Mouse (Mus musculus) adrenal gland, postnatal 10 days (tissue): ENCODE results near the gene Faf2. TPM values are rescaled to one million over a fixed set of nuclear protein-coding genes. Genes with fewer than 3 reads are reported as not detected.
A peak's percentile ranks its signal among the peaks of the same experiment; 100 is the strongest.
"Not testable (repeated sequence)": the region's sequence is repeated elsewhere in the genome, so short reads cannot be mapped to it uniquely, and the experiment has no call there.

Source experiments
- DNase-seq: peaks from one replicate; pipeline ENCODE4 v3.0.0; 2021; ENCODE audit warnings: mixed read lengths
- total RNA-seq, 2 experiments: library from RNA; stranded (reverse); gene quantifications; 2 replicates each; pipeline ENCODE4 v1.2.3; 2021

The Faf2 gene
- total RNA-seq, 2 experiments from 2014 or later: 63.5 to 64.7 TPM

DNA sequence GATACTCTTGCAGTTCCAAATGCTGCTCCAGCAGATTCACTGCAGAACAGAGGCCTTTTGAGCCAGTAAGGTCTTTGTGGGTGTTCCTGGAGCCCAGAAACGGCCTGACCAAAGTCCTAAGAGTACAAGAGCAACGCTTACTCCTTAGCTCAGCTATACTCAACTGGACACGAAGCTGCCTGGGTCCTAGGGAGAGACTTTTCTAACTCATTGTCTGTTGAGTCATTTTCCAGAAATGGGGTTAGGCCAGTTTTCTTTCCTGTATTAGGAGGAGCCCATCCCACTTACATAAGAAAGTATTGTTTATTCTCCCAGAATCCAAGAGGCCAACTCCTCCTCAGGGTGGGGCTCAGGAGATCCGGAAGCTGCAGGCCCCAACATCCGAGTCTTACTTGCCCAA is 16.2 kb upstream of the Faf2 start:
- no peak for DNase-seq

DNA sequence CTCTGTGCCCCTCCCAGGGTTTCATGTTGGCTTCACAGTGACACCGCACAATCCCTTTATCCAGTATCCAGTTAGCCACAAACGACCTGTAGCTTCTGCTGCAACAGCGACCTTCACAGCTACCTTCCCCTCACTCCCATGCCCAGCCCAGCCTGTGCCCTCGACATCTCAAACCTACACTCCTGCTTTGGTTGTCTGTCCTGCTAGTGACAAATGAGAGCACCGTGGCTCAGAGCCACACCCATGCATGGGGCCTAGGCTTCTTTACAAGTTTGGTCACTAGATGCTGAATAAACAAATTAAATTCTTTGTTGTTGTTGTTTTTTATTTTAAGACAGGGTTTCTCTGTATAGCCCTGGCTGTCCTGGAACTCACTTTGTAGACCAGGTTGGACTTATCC is 14.4 kb upstream of the Faf2 start:
- no peak for DNase-seq

DNA sequence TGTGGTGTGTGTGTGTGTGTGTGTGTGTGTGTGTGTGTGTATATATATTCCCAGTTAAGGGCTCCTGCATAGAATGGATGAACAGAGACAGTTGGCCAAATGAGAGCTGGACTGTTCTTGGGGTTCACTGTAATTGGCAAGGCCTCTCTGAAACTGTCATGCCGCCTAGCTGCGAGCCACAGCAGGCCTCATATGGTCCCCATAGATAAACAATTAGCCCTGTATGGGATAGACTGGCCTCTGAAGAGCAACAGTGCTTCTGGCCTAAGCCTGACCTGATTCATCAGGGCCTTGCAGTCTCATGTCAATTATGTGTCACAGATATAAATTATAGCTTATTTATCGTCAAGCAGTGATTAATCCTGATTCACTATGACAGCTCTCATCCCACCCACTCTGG is 13.6 kb upstream of the Faf2 start:
- DNase-seq: no peak

DNA sequence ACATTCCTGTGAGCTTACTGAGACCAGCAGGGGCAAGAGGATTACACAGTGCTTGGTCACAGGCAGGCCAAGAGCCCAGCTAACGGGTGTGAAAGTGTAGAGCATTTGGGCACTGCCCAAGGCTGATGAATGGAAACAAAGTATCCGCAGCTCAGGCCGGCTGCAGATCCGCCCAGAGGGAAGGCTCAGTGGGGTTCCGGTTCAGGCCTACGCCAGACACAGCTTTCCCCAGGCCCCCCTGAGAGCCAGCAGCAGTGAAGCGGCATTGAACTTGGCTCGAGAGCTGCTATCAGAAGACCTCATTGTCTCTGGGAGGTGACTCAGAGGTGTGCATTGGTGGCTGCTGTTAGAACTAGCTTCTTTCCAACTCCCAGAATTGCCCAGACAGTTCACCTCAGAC is 12.9 kb upstream of the Faf2 start:
- DNase-seq: no peak

DNA sequence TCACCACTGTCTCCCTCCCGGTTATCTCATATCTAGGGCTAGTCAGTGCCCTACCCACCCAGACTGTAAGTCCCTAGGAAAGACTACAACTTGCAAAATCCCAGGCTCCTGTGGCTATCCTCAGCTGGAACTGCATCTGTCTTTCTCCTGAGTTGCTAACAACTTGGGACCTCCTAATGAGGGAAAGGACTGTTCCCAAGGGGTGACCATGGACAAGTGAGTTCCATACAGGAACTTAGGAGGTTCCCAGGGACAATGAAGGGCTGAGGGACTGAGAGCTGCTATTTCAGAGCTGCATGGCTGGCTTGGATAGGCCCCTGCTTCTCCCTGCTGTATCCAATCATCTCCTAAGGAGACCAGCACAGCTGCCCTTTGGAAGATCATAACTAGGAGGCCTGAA is 12.3 kb upstream of the Faf2 start:
- no peak for DNase-seq

DNA sequence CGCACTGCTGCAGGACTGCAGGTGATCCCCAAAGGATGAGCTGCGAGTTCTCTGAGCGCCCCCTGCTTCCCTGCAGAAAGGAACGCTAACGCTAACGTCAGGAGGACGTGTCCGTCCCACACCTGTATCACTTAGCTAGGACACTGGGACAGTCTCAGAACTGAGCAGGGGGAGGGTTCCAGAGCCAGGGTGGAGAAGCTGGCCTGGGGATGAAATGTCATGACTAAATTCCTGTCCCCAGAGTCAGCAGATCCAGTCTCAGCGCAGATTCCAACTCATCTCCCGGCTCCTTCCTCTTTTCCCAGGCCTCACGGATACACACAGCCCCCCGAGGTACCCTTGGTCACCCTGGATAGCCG is 11.0 kb upstream of the Faf2 start:
- DNase-seq: peak; percentile 35

DNA sequence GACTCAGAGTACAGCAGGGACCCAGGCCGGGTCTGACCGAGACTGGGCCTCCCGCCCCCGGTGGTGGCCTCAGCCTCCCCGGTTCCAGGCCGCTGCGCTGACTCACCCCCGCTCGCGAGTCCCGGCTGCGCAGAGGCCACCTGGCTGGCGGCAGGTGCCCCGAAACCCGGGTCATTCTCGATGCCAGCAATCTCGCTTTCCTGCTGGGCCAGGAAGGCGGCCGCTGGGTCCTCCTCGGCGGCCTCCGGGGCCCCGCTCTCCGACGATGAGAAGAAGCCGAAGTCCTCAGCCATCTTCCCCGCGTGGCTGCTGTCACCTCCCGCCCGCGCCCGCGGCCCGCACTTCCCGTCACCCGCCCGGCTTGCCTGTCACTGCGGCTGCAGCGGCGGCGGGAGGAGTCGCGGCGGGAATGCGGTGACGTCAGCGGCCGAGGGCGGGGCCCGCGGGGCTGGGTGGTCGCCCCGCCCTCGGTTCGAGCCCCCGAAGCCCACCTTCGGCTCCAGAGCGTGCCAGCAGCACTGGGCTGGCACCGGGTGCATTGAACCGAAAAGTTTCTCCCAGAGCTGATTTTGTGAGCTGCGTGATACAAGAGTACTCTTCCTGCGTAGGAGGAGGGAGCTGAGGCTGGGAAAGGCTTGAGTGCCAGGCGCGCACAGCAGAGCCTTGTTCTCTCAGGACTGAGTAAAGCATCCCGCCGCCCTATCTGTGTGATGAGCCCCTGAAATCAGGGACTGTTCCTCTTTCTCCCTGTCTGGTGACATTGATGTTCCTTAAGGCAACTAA is 10.4 kb upstream of the Faf2 start, which contains the start of gene Cltb:
TSS of gene Cltb (minus strand) at position 373 of the 783 bp plus-strand sequence.
- peak; percentile 93 for DNase-seq

DNA sequence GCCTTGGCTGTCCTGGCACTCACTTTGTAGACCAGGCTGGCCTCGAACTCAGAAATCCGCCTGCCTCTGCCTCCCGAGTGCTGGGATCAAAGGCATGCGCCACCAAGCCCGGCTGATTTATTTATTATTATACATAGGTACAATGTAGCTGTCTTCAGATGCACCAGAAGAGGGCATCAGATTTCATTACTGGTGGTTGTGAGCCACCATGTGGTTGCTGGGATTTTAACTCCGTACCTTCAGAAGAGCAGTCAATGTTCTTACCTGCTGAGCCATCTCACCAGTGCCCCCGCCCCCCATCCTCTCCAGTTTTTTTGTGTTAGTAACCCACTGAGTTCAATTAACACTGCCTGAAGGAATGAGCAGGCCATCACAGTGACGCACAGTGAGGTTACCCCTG is 8.4 kb upstream of the Faf2 start:
- DNase-seq: not testable (repeated sequence)

DNA sequence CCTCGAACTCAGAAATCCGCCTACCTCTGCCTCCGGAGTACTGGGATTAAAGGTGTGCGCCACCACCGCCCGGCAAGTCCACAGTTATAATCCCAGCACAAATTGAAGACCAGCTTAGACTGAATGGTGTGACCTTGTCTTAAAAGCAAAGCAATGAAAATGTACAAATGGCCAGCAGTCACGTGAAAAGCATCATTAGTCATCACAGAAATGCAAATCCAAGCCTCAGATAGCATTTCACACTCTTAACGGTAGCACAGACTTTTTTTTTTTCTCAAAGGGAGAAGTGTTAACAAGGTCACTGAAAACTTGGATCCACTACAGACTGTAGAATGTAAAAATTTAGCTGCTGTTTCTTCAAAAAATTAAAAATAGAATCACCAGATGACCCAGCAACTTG is 5.3 kb upstream of the Faf2 start:
- DNase-seq: no peak

DNA sequence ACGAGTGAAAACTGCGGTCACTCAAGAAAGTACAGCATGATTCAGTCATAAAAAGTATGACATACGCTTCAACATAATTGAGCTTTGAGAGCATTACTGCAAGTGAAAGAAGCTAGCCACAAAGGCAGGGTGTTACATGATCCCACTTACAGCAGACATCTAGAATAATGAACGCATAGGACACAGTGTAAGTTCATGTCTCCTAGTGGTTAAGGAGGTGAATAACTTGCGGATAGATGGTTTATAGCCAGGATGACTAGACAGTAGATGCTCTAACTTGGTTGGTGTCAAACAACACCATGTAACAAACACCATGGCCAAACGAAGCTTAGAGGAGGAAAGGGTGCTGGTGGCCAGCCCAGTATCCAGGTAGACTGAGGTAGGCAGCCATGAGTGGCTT is 4.6 kb upstream of the Faf2 start:
- no peak for DNase-seq

DNA sequence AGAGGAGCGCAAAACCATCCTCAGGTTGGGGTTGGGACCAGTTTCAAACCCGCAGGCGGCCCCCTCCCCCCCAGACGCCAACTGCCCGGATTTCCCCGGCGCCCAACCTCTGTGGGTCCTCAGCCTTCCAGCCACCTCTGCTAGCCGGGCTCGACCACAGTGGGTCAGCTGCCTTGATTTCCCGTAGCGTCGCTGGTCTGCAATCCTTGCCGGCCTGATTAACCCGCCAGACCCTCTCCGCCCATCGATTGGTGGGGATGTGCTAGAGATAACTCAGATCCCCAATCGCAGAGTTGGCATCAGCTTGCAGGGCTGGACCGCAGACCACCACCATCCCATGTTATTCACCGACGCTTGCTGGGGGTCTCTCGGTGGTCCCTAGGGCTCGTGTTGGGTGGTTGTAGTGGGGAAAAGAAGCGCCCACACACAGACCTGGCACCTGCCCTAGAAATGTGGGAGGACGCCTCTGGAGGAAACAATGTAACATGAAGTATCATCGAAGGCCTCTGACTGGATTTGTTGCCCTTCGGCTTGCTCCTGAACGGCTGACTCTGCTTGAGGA is 457 bp downstream of the Faf2 start:
- no peak for DNase-seq

DNA sequence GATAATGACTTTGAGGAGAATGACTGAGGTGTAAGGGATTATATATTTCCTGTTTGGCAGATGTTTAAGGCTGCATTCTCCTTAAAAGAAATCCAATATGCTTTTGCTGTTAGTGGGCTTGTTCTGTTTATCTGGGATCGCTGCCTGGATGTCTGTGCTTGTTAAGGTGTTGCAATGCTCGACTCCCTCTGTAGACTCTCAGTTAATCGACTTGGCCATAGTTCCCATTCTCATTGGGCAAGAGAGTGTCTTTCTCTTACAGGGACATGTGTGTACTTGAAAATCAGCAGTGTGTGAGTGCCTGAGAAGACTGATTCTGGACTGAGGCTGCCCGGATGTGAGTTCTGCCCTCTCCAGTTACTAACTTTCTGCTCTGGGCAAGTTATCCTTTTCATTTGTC is 7.5 kb downstream of the Faf2 start:
- peak; percentile 50 for DNase-seq

DNA sequence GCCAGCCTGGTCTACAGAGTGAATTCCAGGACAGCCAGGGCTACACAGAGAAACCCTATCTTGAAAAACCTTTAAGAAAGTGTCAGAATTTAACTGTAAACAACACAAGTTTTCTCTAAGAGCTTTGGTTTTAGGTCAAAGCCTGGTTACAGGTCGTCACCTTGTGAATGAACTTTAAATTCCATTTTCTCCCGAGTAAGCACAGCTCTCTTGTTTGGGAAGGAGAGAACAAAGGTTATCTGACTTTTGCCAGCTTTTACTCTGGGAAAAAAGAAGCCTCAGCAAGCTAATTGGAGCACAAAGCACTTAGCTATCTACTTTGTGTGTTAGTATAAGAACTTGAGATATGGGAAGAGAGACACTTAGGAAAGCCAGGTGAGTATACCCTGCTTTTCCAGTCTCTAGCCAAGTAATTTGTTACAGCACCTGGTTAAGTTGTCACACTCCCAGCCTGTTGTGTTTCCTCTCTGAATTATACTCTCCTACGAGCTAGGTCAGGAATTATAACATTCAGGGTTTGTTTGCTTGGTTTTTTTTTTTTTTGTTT is 11.2 kb downstream of the Faf2 start:
- DNase-seq: no peak

DNA sequence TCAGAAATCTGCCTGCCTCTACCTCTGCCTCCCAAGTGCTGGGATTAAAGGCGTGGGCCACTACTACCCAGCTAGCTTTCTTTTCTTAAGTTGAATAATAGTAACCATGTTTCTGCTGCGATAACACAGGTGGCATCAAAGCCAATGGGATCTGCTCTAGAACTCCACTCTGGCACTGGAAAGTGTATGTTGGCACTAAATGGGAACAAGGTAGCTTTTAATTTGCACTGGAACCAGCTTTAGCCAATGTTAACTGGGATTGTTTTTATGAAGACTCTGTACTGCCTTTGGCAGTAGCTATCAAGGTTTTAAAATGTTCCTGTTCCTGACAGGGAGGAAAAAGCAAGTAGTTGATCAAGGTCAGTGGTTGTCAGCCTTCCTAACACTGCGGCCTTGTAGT is 13.4 kb downstream of the Faf2 start:
- DNase-seq: no peak

DNA sequence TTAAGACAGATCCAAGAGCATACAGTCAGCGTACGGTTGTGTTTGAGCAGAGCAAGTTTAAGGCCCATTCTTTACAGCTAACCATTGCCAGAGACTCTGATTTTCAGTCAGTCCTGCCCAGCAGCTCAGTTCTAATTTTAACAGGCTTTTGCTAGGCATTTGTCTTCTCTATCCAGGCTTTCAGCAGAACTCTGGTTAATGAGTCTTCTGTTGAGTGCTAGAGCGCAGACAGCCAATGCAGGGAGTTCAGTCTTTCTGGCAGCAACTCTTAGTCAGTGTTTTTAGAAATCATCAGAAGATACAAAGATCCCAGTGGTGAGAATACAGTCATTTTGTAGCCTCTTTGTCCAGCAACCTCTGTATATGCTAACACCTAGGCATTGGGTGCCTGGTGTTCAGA is 28.9 kb downstream of the Faf2 start:
- no peak for DNase-seq

DNA sequence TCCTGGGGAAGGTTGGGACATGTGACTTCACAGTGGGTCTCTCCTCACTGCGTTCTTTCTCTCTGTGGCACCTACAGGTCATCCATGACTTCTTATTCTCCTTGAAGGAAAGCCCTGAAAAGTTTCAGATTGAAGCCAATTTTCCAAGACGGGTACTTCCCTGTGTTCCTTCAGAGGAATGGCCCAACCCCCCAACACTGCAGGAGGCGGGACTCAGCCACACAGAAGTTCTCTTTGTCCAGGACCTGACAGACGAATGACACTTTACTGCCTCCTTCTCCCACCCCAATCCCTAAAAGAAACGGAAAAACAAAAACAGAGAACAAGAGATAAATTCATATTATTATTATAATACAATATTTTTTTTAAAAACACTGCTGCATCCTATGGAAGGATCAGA is 39.3 kb downstream of the Faf2 start:
- DNase-seq: no peak

DNA sequence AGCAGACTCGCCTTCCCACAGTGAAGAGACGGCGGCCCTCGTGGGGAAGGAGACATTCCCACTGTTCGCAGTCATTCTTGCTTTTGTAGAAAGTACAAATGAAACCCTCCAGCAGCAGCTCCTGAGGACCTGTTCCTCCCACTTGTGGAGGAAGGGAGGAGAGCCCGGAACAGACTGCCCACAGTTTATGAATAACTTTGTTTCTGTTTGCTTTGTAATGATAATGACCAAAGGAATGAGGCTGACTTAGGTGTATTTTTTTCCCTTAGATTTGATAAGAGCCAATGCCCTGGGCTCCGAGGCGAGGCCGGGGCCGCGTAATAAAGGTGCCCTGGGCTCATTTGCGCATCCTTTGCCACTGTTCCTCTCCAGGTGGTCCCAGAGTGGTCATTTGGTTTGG is 39.8 kb downstream of the Faf2 start:
- no peak for DNase-seq

DNA sequence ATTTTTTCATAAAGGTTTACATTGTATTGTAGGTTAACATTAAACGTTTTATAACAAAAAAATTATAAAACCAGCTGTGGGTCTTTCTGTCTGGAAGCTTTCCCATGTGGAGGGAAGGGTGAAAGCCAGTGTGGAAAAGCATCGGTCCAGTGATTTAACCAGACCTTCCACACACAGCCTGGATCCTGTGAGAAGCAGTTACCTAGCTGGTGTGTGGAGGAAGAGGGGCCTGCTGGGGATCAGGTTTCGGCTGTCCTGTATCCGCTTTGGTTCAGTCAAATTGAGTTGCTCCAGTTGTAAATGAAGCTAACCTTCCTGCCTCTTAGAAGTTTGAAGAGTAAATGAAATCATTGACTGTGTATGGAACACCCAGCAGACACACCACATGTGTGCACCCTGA is 42.4 kb downstream of the Faf2 start:
- no peak for DNase-seq

DNA sequence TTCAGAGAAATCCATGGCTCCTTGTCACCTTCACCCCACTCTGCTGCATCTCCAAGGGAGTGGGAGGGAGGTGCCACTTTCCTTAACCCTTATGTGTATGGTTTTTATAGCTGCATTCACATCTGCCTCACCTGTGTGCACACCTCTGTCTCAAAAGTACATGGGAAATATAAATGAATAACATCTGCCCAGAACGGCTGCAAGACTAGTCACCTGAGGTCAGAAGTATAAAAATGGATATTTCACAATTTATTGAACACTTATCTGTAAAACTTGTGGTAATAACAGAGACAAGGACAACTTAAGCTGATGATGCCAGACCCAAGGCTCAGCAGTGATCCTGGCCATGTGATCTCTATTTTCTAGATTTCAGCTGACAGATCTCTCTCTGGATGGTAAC is 42.9 kb downstream of the Faf2 start:
- no peak for DNase-seq

DNA sequence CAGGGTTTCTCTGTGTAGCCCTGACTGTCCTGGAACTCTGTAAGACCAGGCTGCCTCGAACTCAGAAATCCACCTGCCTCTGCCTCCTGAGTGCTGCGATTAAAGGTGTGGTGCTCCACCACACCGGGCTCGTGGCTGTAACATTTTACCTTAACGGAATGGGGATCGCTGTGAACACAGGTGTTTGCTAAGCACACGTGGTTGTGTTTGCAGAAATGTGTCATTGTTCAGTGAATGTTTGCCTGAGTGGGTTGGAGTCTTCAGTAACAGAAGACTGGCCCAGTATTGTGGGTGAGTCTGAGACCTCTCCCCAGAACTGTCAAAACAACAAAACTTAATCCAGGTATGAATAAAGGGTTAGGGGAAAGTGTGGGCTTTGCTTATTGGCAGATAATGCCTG is 43.5 kb downstream of the Faf2 start:
- DNase-seq: no peak

DNA sequence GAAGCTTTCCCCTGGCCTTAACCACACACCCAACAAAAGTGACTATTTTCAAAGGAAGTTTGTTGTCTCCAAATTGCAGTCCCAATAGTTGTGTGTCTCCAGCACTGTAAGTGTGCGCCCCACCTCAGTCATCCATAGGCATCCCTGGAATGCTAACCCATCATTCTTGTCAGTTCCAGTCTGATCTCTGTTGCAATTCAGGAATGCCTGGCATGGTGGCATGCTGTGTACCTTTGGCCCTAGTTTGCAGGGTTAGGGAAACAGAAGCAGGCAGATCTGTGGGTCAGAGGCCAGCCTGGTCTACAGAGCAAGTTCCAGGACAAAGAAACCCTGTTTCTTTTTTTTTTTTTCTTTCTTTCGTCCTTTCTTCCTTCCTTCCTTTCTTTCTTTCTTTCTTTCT is 48.9 kb downstream of the Faf2 start:
- DNase-seq: no peak

DNA sequence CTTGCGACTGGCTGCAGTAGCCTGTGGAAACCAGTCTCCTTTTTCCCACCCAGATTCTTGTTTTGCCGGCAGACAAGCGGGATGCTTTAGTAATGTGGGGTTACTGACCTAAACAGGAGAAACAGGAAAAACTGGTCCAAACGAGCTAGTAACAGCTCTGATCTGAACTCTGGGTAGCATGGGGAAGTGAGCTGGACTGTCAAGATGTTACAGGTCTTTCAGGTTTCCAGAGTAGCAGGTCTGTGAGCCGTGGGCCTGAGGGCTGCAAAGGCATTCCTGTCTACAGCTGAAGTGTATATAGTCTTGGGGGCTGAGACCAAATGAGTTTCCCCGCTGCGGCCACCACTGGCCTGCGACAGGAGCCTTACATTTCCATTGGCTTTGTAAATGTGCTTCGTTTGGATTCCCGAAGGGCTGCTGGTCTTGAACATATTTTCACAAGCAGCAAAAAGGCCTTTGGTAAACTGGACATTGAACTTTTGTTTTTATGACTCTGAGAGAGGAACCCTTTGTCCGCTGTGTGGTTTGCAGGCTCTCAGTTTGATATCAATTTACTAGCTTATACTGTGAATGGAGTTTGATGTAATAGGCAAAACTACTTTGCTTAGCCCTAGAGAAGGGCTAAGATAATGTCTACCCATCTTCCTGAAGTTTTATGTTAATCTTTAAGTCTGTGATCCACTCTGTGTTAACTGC is 54.5 kb downstream of the Faf2 start:
- no peak for DNase-seq

DNA sequence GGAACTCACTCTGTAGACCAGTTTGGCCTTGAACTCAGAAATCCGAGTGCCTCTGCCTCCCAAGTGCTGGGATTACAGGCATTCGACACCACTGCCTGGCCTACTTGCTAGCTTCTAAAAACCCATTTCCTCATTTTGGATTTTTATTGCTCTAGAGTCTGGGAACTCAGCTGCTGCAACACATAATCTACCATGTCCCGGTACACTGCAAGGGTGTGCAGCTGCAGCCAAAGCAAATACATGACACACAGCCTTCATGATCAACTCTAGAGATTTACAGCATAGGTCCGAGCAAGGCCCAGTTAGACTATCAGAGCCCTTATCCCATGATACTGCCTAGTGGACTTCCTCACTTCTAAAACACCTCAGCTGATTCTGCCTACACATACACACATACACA is 56.7 kb downstream of the Faf2 start:
- DNase-seq: no peak
